In genomic region chr1:82636321-82636720, GRCm38 (mm10) we compare ENCODE assay signal across 19 mouse cellular contexts. TPM values are rescaled to one million over a fixed set of nuclear protein-coding genes. Genes with fewer than 3 reads are reported as not detected.
DNase-seq lines count a peak whose midpoint lies in the region; ATAC-seq and TF ChIP-seq lines count a peak whose summit lies in the region.
"Had no signal": no experiment of that assay in that cellular context is flagged by ENCODE, and none has a peak within 500 bp of the region (broad histone marks: within the 10 kb centered on the region; RNA-seq: fewer than 3 reads in every experiment).

No protein-coding gene starts in this region.

- H3K4me2 ChIP-seq in kidney, embryonic 16.5 days (replicated peaks; ENCODE audit: low read depth, low read length), result no peak overlapping the region
- peak overlapping the region; percentile 83 for H3K4me2 ChIP-seq in CH12.LX (ENCODE audit: insufficient read depth, low read depth, poor library complexity, severe bottlenecking)
- H3K4me2 ChIP-seq in forebrain, embryonic 14.5 days (ENCODE audit: low read length), result no peak overlapping the region
- H3K4me2 ChIP-seq: hindbrain, embryonic 14.5 days; intestine, embryonic 15.5 days; liver, embryonic 11.5 days; lung, embryonic 14.5 days had no signal

- no peaks in the 10 kb centered on the region for H3K79me2 ChIP-seq in CH12.LX (replicated peaks; ENCODE audit: control insufficient read depth, extremely low read depth, insufficient read depth, poor library complexity, severe bottlenecking)

- TF ChIP-seq CTCF in CH12.LX (conservative IDR thresholded peaks at IDR 0.05 in 1 of 2, IDR thresholded peaks at IDR 0.05 in 1 of 2; ENCODE audit: low read depth in 2 of 2, low read length in 2 of 2), result no peak

- peak; percentile 43 for TF ChIP-seq EP300 in CH12.LX (IDR thresholded peaks at IDR 0.05; ENCODE audit: low read length)

- no peaks in the 10 kb centered on the region for H3K36me3 ChIP-seq in kidney, embryonic 16.5 days (ENCODE audit: insufficient read depth, low read length)
- no peaks in the 10 kb centered on the region for H3K36me3 ChIP-seq in CH12.LX (replicated peaks in 1 of 2; ENCODE audit: control insufficient read depth in 1 of 2, insufficient read depth in 1 of 2, low read length in 1 of 2)
- H3K36me3 ChIP-seq in forebrain, embryonic 14.5 days (ENCODE audit: control insufficient read depth, insufficient read depth, low read length), result no peaks in the 10 kb centered on the region
- H3K36me3 ChIP-seq: intestine, embryonic 15.5 days had no signal

- intact Hi-C loops in gastrocnemius, postnatal 36 days (cut with DNase I), result no loop called here

- no peak for TF ChIP-seq RAD21 in CH12.LX (IDR thresholded peaks at IDR 0.05; ENCODE audit: low read depth, low read length)

- in situ Hi-C loops in CH12.LX (cut with MboI; ENCODE audit: low pct_ligation_motif_present, low pct_unique_long_range_greater_than_20kb, low sequenced_read_pairs), result loop anchor here (10.0 kb wide), 1 partner anchor 62 kb away; no protein-coding TSS in a partner anchor

- 82% methylated on average over 4 of the region's 4 CpGs for WGBS in kidney, embryonic 16.5 days
- WGBS in forebrain, embryonic 14.5 days, result 92% methylated on average over 4 of the region's 4 CpGs

- H3K9ac ChIP-seq in kidney, embryonic 16.5 days (replicated peaks; ENCODE audit: low read length), result no peak overlapping the region
- H3K9ac ChIP-seq in CH12.LX (ENCODE audit: insufficient read depth, low read depth), result no peak overlapping the region
- no peak overlapping the region for H3K9ac ChIP-seq in forebrain, embryonic 14.5 days (ENCODE audit: low read length)
- H3K9ac ChIP-seq: hindbrain, embryonic 14.5 days; intestine, embryonic 15.5 days; lung, embryonic 14.5 days had no signal

- dilution Hi-C loops in CH12.LX (cut with MboI; ENCODE audit: extremely low pct_ligation_motif_present, extremely low pct_unique_long_range_greater_than_20kb, low sequenced_read_pairs), result no loop called here

- TF ChIP-seq POLR2A in CH12.LX (IDR thresholded peaks at IDR 0.05; ENCODE audit: low read depth, low read length), result no peak

- no peak for ATAC-seq in kidney, embryonic 16.5 days (ENCODE audit: low FRiP score, low TSS enrichment)
- no peak for ATAC-seq in monocyte, adult 5-6 weeks (replicated peaks; ENCODE audit: insufficient number of reproducible peaks, low FRiP score, low TSS enrichment, poor library complexity, severe bottlenecking)
- no peak for ATAC-seq in forebrain, embryonic 14.5 days
- ATAC-seq: intestine, embryonic 15.5 days had no signal

- peak; percentile 9 for DNase-seq in gastrocnemius, adult 18-20 months (ENCODE audit: low spot score)
- DNase-seq in gastrocnemius, postnatal 36 days, result no peak
- DNase-seq in kidney, adult 8-10 months, result peak; percentile 50 to 63
- DNase-seq in CH12.LX (ENCODE audit: extremely low read depth), result peak; percentile 67
- DNase-seq in adrenal gland, postnatal 25 days, result peak; percentile 3
- DNase-seq in forebrain, embryonic 14.5 days (ENCODE audit: low spot score), result no peak
- DNase-seq: cerebellum, adult 18-20 months; gastrocnemius, postnatal 14 days; left cerebral cortex, postnatal 4 days; lung, embryonic 14.5 days; midbrain, embryonic 14.5 days; spleen, adult 18-20 months had no signal

- H3K27me3 ChIP-seq in kidney, embryonic 16.5 days (ENCODE audit: insufficient read depth, low read length), result no peaks in the 10 kb centered on the region
- peaks cover 3% of the 10 kb centered on the region for H3K27me3 ChIP-seq in CH12.LX (replicated peaks)
- no peaks in the 10 kb centered on the region for H3K27me3 ChIP-seq in forebrain, embryonic 14.5 days (replicated peaks; ENCODE audit: control insufficient read depth, insufficient read depth, low read length)
- H3K27me3 ChIP-seq: intestine, embryonic 15.5 days had no signal

- no peaks in the 10 kb centered on the region for H3K9me3 ChIP-seq in kidney, embryonic 16.5 days (ENCODE audit: low read length)
- H3K9me3 ChIP-seq in CH12.LX (replicated peaks; ENCODE audit: low read length), result no peaks in the 10 kb centered on the region
- H3K9me3 ChIP-seq in forebrain, embryonic 14.5 days (replicated peaks; ENCODE audit: control insufficient read depth, low read length), result no peaks in the 10 kb centered on the region
- H3K9me3 ChIP-seq: intestine, embryonic 15.5 days had no signal

- peaks cover 8% of the 10 kb centered on the region for H3K4me1 ChIP-seq in kidney, embryonic 16.5 days (ENCODE audit: insufficient read depth, low read length)
- H3K4me1 ChIP-seq in CH12.LX (ENCODE audit: control insufficient read depth in 1 of 2, insufficient read depth in 2 of 2), result peaks cover 0 to 20% of the 10 kb centered on the region in 2 experiments; a peak in 2 of 4 replicates
- H3K4me1 ChIP-seq in forebrain, embryonic 14.5 days (ENCODE audit: control insufficient read depth, insufficient read depth, low read length), result 0 out of 2 replicates have a peak, but pooled peaks cover 4% of the 10 kb centered on the region
- H3K4me1 ChIP-seq: intestine, embryonic 15.5 days had no signal

- H3K4me3 ChIP-seq in kidney, embryonic 16.5 days (ENCODE audit: low read length), result no peak overlapping the region
- H3K4me3 ChIP-seq in CH12.LX (replicated peaks in 1 of 3; ENCODE audit: low read depth in 2 of 3, low read length in 2 of 3, poor library complexity in 1 of 3), result no peak overlapping the region
- H3K4me3 ChIP-seq in forebrain, embryonic 14.5 days (ENCODE audit: low read depth, low read length), result no peak overlapping the region
- H3K4me3 ChIP-seq: erythroblast, embryonic 14.5 days; intestine, embryonic 15.5 days had no signal

- H3K27ac ChIP-seq in kidney, embryonic 16.5 days (ENCODE audit: low read length), result no peak overlapping the region
- no peak overlapping the region for H3K27ac ChIP-seq in CH12.LX (ENCODE audit: insufficient read depth, low read depth)
- no peak overlapping the region for H3K27ac ChIP-seq in forebrain, embryonic 14.5 days (ENCODE audit: low read depth, low read length)
- H3K27ac ChIP-seq: hindbrain, embryonic 14.5 days; intestine, embryonic 15.5 days had no signal

TF ChIP-seq in CH12.LX, 34 proteins besides CTCF, POLR2A, EP300 and RAD21:
- peak; percentile 42; the same call in 1 of the 2 replicates for TF ChIP-seq MAX (IDR thresholded peaks at IDR 0.05; ENCODE audit: low read length)
- no peak for TF ChIP-seq IRF4 (IDR thresholded peaks at IDR 0.05; ENCODE audit: low read depth, low read length)
- no peak for TF ChIP-seq CHD2 (IDR thresholded peaks at IDR 0.05; ENCODE audit: low read length)
- TF ChIP-seq BHLHE40 (IDR thresholded peaks at IDR 0.05; ENCODE audit: low read depth, low read length), result 0 out of 2 replicates have a peak, but pooled peaks have one; percentile 10
- TF ChIP-seq MYC (IDR thresholded peaks at IDR 0.05; ENCODE audit: low read depth, low read length), result peak; percentile 52; the same call in 1 of the 2 replicates
- TF ChIP-seq SIN3A (IDR thresholded peaks at IDR 0.05; ENCODE audit: low read length), result no peak
- no peak for TF ChIP-seq HCFC1 (IDR thresholded peaks at IDR 0.05; ENCODE audit: low read depth, low read length)

RNA-seq across cellular contexts. Expression of gene Col4a3, which starts 49.6 kb away (rescaled TPM):
- under 1 TPM; 0.50 to 0.59 TPM for total RNA-seq in gastrocnemius, adult 18-20 months (2021)
- total RNA-seq in gastrocnemius, postnatal 36 days (2021), result 1 to 10 TPM; 1.0 to 1.1 TPM
- 4.1 and 4.8 TPM in 2 replicates for polyA plus RNA-seq in kidney, embryonic 16.5 days (2015; fragmentation: Nextera tagmentation; extraction: Ambion mirVana)
- total RNA-seq in CH12.LX (2012; rRNA removed) (under 0.01 TPM in 1 of 2 replicates, not detected in the other), CH12.LX (2014; rRNA removed) (not detected in 2 replicates)
- polyA plus RNA-seq in CH12.LX (2012; ENCODE audit: insufficient read length, low read depth), result 0.07 TPM in 1 of 2 replicates, not detected in the other
- total RNA-seq in adrenal gland, postnatal 25 days (2021), result 1.7 and 2.9 TPM in 2 replicates
- 0.11 TPM in 1 of 3 replicates, not detected in the others for total RNA-seq in monocyte, adult 5-6 weeks (2017)
- polyA plus RNA-seq in forebrain, embryonic 14.5 days (2014; fragmentation: Nextera tagmentation; extraction: Ambion mirVana), result 0.16 and 0.23 TPM in 2 replicates
- total RNA-seq: megakaryocyte, adult 5-6 weeks had no signal

RNA-seq across cellular contexts. Expression of gene Col4a4, which starts 49.7 kb away (rescaled TPM):
- 1 to 10 TPM; 1.0 to 1.3 TPM for total RNA-seq in gastrocnemius, adult 18-20 months (2021)
- total RNA-seq in gastrocnemius, postnatal 36 days (2021), result 1 to 10 TPM; 1.4 TPM
- polyA plus RNA-seq in kidney, embryonic 16.5 days (2015; fragmentation: Nextera tagmentation; extraction: Ambion mirVana), result 4.3 and 4.9 TPM in 2 replicates
- total RNA-seq in CH12.LX (2012; rRNA removed) (under 0.01 TPM in 1 of 2 replicates, not detected in the other), CH12.LX (2014; rRNA removed) (not detected in 2 replicates)
- polyA plus RNA-seq in CH12.LX (2012; ENCODE audit: insufficient read length, low read depth), result 0.03 and 0.05 TPM in 2 replicates
- 3.6 and 4.6 TPM in 2 replicates for total RNA-seq in adrenal gland, postnatal 25 days (2021)
- total RNA-seq in monocyte, adult 5-6 weeks (2017), result under 0.01 TPM in 1 of 3 replicates, not detected in the others
- 0.21 and 0.24 TPM in 2 replicates for polyA plus RNA-seq in forebrain, embryonic 14.5 days (2014; fragmentation: Nextera tagmentation; extraction: Ambion mirVana)
- total RNA-seq: megakaryocyte, adult 5-6 weeks had no signal
- polyA plus RNA-seq: erythroblast, embryonic 14.5 days had no signal

Comparison
In these comparisons a context has a peak if more than half of its experiments do, and no peak if none do; other contexts are left out.
1. DNase-seq: peak in gastrocnemius, adult 18-20 months (single experiment), kidney, adult 8-10 months (2 of 2), CH12.LX (single experiment) and adrenal gland, postnatal 25 days (single experiment); none in gastrocnemius, postnatal 36 days (0 of 2) and forebrain, embryonic 14.5 days (single experiment).